Mouse (Mus musculus) cerebellum, adult 8-10 months (tissue): ENCODE results near the gene Cyp26c1.

Source experiments
- DNase-seq: peaks from one replicate; pipeline ENCODE4 v3.0.0; 2022

The Cyp26c1 gene

DNA sequence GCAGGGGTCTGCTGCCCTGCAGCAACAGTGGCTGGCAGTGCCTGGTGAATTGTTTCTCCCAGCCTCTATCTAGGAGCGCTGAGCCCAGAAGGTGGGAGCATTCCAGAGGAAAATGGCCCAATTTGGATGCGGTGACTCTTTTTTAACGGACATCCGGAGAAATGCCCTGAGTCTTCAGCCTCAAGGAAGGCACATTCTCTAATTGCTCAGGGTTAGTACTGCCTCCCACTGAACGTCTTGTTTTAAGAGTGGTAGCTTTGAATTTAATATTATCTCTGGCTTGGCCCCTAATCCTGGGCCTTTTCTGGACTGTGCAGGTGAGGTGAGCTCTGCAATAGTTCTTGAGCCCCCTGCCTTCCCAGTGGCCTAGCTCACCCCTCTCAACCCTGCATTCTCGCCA is at the start of gene Cyp26c1:
Gene Cyp26c1, plus strand, starts transcription at position 301 of the 400 bp plus-strand sequence.
- DNase-seq, result no peak

DNA sequence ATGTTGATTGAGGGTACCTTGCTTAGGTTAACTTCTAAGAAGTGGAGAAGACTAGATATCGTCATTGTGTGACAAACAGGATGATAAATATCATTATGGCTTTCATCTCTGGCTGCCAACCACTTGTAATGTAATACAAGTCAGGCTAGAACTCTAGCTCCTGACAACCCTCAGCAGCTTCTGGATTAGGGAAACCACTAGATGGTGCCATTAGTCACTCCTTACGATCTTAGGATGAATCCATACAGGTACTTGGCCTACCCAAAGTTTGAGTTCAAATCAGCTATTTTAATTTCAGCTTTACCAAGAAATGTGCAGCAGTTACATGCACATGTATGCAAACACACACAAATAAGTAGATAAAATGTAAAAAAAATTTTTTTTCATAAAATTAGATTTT is 37.4 kb upstream of the Cyp26c1 start:
- DNase-seq, result no peak

DNA sequence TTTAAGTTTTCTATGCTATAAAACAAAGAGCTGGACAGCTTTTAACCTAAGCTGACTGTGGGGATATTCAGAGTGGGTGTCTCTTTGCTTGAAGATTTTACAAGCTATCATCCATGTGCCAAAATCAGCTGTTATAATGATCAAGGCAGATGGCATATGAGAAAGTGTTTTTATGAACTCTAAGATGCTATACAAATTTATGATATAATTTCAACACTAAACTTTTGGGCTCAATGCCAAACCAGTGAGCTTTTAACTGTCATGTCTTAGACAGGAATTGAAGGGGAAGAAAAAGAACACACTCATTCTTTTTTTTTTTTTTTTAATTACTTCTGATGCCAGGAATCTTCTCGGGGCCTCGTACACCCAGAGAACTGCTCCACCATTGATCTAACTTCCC is 34.9 kb upstream of the Cyp26c1 start:
- DNase-seq, result no peak

DNA sequence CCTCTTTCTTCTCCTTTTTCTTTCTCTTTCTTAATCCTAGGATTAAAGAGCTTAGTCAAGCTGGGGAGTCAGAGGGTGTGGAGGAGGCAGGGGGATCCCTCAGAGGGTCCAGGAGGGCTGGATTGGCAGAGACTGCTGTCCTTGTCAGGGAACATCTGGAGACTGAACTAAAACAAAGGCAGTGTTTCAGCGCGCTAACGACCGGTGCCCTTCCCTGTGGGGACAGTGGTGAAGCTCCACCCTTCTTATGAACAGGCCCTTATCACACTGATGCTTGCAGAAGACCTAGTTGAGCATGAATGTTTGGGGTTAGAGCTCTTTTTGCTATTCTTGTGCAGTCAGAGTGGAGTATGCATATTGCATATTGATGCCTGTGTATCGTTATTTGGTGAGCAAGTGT is 31.4 kb upstream of the Cyp26c1 start:
- DNase-seq, result no peak

DNA sequence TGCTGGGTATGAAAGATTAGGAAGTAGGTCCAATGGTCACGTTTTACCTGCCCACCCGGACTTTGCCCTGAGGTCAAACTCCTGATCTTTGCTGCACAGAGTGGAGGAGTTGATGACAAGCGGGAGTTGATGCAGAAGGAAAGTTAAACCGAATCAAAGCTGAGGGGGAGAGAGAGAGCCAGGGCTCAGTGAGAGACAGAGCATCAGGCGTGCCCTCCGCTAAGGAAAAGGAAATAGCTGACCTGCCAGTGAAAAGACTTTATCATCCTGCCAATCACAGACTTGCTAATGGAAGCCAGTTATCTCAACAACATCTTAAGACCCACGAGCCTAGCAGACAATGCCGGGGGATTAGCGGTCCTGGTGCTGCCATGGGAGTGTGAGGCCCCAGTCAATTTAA is 28.9 kb upstream of the Cyp26c1 start:
- no peak for DNase-seq

DNA sequence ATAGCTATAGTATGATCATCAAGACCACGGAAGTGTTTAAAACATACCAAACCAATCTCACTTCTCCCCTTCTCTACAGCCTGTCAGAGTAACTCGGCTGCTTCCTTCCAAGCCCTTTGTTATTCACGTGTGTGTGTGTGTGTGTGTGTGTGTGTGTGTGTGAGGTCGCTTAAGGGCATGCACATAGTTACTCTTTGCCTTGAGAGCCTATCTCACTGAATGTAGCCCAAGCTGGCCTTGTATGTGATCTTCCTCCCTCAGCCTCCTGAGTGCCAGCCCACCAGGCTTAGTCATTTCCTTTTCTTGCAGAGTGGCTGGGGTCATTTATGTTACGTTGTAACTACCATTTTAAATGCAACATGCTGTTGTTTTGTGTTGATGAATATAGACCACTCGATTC is 20.1 kb upstream of the Cyp26c1 start:
- DNase-seq, result no peak

DNA sequence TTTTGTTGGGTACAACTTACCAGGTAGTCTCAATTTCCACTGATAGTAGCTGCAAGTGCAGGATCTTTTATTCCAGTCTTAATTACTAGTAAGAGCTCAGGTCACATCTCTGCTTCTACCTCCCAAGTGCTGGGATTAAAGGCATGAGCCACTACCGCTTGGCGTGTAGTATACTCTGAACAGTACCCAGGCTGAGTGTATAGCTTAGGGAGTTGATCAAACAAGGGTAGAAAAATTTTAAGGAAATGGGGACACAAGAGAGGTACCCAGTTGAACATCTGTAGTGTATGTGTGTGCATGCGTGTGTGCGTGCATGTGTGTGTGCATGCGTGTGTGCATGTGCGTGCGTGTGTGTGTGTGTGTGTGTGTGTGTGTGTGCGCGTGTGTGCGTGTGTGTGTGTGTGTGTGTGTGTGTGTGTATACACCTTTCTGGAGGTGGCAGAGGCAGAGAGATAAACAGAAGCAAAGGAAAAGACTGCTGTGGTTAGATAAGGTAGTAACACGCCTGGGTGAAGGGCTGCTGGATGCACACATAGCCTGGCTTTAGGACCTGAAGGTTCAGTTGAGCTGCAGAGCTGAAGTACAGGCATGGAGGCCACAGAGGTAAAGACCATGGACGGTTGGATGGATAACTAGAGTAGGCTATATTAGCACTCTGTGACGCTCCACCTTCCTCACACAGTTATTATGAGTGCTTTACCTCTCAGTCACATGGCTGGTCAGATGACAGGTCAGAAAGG is 17.4 kb upstream of the Cyp26c1 start:
- DNase-seq, result no peak

DNA sequence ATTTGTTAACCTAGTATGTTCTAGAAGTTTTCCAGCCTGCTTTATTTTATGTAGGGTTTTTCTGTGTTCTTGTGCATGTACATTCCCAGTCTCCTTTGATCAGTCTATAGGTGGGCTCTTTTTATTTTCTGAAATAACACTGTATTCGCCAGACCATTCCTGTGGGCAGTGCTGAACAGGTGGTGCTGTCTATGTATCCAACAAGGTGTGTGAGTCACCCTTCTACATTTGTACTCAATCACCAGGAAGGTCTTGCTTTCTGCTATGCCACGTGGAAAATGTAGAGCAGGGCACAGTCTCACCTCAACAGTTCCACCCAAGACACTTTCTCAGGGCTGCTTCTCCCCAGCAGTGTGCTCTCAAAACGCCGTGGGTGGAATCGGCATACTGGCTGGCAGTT is 16.7 kb upstream of the Cyp26c1 start:
- no peak for DNase-seq

DNA sequence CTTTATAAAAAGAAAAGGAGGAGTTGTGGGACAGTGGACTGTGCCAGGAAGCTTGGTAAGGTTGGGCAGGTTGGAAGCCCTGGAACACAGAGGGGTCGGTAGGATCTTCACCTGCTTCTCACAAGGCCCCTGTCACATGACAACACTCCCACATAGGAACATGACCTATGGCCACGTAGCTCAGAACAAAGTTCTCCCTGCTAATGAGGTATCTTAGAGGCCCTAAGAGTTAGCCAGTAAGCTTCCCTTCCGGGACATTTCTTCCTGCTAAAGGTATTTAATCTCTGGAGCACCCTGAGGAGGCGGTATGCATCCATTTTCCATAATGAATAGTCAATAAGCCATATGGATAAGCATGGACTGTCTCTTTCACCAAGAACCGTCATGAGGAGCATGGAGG is 15.9 kb upstream of the Cyp26c1 start:
- DNase-seq, result no peak

DNA sequence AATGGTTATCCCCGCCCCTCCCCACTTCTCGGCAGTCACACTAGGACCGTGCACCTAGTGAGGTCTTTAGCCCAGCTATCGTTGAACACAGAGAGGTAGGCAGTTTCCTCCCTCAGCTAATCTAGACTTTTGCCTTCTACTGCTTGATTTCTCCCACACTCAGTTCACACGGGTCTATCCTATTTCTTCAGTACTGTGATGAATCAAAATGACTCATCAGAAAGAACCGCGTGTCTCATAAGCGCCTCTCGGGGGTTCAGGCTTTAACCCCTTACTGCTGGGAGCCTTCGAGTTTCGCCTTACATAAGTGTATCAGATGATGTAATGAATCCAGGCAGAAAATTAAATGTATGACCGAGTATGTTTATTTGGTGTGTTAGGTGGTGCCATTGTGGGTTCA is 12.0 kb upstream of the Cyp26c1 start:
- DNase-seq, result no peak

DNA sequence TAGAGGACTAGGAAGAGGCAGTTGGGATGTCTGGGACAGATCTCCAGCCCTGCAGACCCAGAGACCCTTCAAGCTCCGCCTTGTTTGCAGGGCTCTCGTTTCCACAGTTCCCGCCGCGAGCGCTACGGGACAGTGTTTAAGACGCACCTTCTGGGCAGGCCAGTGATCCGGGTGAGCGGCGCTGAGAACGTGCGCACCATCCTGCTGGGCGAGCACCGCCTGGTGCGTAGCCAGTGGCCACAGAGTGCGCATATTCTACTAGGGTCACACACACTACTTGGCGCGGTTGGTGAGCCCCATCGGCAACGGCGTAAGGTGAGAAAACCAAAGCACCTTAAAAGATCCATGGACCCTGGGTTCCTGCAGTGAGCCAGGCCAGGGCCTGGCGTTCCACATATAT is 966 bp downstream of the Cyp26c1 start:
- no peak for DNase-seq

DNA sequence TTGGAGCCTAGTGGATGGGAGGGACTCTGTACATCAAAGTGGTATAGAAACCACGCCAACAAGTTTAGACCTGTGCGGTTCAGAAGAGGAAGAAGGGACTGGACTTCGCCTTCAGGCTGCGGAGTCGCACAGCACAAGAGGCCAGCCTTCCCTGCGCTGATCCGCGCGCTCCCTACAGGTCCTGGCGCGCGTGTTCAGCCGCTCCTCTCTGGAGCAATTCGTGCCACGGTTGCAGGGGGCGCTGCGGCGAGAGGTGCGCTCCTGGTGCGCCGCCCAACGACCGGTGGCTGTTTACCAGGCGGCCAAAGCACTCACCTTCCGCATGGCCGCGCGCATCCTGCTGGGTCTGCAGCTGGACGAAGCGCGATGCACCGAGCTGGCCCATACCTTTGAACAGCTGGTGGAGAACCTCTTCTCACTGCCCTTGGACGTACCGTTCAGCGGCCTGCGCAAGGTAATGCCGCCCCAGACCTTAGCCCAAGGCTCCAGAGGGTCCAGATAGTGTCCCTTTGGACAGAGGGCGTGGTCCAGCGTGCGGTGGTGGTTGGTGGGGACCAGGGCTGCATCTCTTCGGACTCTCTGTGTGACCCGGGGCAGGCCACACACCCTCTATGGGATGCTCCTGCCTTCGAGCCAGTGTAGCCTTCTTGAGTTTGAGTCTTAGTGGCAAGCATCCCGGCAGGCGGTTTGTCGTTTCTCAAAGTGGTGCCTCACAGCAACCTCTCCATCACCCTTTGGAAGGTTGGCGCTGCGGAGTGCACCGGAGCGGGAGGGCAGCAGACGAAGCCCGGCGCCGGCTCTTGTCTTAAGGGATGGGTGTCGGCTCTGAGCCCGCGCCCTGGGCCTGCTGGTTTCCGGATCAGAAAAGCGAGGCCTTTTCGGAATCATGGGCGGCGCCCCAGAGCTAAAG is 1.8 kb downstream of the Cyp26c1 start:
- DNase-seq, result no peak

DNA sequence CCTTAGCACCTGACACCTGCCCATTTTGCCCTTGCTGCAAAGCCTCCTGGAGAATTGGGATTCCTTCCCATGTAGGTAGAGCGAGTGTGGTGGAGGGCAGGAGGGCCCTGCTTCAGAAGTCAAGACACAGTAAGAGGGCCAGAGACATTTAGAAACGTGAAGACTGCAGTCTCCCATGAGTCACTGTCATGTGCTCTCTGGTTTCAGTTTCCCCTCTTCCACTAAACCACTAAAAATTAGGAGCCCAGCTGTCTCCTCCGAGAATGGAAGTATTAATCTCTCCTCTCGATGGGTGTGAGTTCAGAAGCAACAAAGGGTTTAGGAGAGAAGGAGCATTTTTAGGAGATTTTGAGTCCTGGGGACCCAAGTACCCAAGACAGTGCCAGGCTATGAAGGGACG is 4.1 kb downstream of the Cyp26c1 start:
- no peak for DNase-seq

DNA sequence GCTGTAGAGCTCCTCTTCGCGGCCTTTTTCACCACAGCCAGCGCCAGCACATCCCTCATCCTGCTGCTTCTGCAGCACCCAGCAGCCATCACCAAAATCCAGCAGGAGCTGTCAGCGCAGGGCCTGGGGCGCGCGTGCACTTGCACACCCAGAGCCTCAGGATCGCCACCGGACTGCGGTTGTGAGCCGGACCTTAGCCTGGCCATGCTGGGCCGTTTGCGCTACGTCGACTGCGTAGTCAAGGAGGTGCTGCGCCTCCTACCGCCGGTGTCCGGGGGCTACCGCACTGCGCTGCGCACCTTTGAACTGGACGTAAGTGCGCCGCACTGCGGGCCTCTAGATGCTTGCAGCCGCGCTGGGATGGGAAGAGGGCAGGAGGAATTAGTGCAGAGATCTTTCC is 5.3 kb downstream of the Cyp26c1 start:
- no peak for DNase-seq

DNA sequence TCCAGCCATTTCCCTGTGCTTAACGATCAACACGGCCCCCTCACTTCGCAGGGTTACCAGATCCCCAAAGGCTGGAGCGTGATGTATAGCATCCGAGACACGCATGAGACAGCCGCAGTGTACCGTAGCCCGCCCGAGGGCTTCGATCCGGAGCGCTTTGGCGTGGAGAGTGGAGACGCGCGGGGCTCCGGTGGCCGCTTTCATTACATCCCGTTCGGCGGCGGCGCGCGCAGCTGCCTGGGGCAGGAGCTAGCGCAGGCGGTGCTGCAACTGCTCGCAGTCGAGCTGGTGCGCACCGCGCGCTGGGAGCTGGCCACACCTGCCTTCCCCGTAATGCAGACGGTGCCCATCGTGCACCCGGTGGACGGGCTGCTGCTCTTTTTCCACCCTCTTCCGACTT is 7.5 kb downstream of the Cyp26c1 start:
- no peak for DNase-seq

DNA sequence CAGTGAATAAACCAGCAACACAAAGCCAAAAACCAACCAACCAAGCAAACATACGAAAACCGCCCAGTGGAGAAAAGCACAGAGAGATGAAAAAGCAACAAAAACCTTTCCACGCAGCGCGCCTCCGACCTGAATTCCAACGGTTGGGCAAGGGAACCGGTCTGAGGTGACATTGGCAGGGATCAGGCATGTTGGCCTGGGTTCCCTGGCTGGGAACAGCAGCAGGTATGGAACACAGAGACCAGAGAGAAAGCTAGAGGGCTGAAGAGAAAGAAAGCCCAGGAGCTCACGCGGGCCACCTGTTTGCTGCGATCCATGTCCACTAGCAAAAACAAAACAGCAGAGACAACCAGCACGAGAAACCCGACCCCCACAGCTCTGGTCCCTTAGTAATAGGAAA is 9.8 kb downstream of the Cyp26c1 start:
- DNase-seq, result no peak

DNA sequence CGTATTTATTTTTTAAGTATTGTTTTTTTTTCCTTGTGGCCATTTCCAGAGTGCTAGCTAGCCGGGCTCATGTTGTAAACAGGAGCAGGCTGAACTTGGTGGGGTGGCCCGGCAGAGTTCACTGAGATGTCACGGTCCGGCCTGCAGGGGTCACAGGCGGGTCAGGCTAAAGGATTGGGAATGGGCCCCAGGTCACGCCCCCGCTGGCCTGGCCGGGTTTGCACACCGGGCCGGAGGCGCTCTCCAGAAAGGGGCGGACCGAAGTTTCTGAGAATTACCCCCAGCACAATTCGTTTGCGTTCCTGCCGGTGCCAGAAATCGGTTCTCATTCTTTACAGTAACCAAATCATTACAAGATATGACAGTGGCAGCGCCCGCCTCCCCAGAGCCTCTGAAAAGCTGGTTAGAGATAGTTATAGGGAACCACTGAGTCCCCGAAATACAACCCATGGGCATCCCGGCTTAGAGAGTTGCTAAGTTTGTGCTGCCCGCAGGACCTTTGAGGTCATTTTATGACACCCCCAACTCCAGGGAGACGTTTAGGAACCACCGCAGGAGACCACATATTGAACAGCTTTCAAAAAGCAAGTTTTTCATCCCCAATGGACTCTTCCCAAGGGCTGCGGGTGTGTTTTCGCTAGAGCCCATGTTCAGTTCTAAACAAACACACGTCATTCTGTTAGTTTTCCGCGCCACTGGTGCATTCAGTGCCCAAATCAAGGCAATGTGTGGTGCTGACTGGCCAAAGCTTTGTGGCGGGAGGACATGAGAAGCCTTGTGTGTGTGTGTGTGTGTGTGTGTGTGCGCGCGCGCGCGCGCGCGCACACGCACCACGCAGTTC is 10.6 kb downstream of the Cyp26c1 start:
- DNase-seq, result no peak

DNA sequence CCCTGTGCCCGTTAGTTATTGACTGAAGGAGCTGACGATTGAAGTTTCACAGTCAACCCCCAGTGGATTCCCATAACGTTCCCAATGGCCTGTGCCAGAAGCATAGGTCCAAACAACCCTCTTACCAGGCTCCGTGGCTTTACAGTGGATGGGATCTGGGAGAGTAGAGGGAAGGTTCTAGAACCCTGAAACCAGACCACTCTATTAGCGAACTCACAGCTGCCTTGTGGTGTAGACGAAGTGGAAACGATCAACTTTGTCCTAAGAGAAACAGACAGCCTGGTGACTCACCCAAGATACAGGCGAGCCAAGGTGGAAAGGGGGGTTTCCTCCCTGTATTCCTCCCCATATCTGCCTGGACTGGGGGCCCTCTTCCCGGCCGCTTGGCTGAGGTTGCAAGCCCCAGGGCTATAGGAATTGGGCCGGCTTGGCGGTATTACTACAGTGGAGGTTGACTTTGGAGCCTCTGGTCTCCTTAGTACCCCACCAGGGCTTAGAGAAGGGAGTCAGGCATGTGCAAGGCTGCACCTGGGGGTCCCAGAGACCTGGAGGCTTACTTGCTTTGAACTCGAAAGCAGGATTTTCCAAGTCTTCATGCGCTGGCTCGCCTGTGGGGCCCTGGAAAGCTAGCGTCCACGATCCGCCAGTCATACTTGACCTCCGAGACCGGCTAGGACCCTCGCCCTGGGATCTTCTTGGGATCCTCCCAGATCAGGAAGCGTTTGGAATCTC is 11.4 kb downstream of the Cyp26c1 start:
- DNase-seq, result no peak

DNA sequence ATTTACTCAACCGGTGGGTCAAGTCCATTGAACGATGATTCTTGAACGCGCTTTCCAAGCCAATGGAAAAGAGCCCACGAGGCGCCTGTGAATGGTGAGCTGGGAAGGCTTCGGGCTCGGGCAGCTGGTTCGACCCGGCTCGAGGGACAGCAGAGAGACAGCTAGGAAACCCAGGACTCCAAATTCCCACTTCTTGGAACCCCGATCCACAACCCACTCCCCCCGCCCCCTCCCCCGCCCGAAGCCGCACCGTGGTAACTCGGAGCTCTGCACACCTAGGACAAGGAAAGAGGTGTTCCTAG is 11.9 kb downstream of the Cyp26c1 start:
- no peak for DNase-seq

DNA sequence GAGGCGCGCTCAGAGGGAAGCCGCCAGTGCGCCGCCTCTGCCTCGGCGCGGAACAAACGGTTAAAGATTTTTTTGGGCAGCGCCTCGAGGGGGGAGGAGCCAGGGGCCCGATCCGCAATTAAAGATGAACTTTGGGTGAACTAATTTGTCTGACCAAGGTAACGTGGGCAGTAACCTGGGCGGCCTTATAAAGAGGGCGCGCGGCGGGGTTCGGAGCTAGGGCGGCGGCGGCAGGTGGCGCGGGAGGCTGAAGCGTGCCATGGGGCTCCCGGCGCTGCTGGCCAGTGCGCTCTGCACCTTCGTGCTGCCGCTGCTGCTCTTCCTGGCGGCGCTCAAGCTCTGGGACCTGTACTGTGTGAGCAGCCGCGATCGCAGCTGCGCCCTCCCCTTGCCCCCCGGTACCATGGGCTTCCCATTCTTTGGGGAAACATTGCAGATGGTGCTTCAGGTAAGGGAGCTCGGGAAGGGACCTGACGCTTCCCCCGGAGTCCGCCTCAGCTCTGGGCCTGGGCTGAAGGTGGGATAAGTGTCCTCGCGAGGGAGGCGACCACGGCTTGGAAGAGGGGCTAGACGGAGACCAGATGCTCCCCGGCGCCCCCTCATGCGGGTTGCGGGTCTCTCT is 12.4 kb downstream of the Cyp26c1 start, which contains the start of gene Cyp26a1:
Gene Cyp26a1, plus strand, starts transcription at position 148 of the 622 bp plus-strand sequence.
- DNase-seq, result no peak

DNA sequence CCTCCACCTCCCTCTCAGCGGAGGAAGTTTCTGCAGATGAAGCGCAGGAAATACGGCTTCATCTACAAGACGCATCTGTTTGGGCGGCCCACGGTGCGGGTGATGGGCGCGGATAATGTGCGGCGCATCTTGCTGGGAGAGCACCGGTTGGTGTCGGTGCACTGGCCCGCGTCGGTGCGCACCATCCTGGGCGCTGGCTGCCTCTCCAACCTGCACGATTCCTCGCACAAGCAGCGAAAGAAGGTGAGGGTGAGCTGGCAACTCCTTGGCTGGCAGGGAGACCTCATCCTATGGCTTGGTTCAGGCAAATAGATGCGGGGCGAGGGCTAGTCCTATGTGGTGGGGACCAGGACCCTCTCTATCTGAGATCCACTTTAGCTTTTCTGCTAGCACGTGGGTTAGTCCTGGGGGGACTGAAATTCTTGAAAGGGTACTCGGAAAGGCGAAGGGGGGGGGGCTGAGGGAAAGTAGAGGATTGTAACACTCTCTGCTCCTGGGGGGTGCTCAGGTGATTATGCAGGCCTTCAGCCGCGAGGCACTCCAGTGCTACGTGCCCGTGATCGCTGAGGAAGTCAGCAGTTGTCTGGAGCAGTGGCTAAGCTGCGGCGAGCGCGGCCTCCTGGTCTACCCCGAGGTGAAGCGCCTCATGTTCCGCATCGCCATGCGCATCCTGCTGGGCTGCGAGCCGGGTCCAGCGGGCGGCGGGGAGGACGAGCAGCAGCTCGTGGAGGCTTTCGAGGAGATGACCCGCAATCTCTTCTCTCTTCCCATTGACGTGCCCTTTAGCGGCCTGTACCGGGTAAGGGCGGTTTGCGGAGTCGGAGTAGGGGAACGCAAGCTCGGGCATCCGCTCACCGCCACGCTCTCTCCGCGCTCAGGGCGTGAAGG is 13.1 kb downstream of the Cyp26c1 start:
- no peak for DNase-seq
